Mouse (Mus musculus): ENCODE measurements at regions not wholly inside any gene's neighbourhood (a gene's known extent, or its start where the extent isn't known, plus 50 kb on each side); places are given as distances from the start of the nearest gene placed in this dataset.
"Not testable (repeated sequence)": the region's sequence is repeated elsewhere in the genome, so short reads cannot be mapped to it uniquely, and the experiment has no call there.

DNA sequence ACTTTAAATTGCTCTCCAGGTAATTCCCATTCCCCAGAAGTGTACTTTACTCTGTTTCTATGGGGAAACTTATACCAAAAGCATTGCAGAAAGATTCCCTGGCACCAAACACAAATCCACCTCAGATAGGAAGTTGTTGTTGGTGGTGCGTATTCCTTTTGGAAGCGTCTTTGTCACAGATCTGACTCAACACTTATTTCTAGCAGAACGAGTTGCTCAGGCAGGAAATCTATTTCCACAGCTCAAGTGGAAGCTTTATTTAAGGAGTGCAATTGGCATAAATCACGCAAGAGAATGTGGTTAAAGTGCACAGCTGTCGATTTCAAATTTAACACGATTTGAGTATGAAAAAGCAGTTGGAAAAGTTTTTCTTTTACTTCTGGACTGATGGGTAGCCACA is 436.9 kb upstream of the Ghitm start:
- Histone ChIP-seq H3K9ac (ENCODE audit: low read depth, low read length) (no peak overlapping the region), H3K4me3 (replicated peaks; ENCODE audit: low read depth, low read length) (no peak overlapping the region), H3K9me3 (replicated peaks; ENCODE audit: low read length) (no peaks in the 10 kb centered on the region), H3K4me2 (ENCODE audit: low read length) (no peak overlapping the region), H3K36me3 (ENCODE audit: insufficient read depth, low read length) (no peaks in the 10 kb centered on the region), H3K27me3 (ENCODE audit: insufficient read depth, low read length) (no peaks in the 10 kb centered on the region), H3K27ac (no peak overlapping the region), H3K4me1 (replicated peaks; ENCODE audit: insufficient read depth, low read length) (no peaks in the 10 kb centered on the region)
- no peak for DNase-seq (ENCODE audit: low spot score)
- no peak for ATAC-seq (replicated peaks; ENCODE audit: low FRiP score, low read depth)
- WGBS = 46% methylated on average over 6 of the region's 6 CpGs
- no peak for TF ChIP-seq CTCF (IDR thresholded peaks at IDR 0.05; ENCODE audit: low read depth)

DNA sequence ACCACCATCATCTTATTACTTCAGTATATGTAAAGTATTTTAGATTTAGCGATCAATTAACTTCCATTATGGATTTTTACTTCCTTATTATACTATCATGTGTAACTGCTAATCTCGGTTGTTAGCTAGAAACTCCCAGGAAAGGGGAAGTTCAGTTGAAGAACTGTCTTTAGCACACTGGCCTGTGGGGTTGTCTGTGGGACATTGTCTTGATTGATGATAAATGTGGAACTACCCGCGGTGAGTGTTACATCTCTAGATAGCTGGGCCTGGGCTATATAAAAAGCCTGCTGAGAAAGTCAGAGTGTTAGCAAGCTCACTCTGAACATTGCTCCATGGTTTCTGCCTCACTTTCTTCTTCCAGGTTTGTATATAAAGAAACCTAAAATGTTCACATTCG is 423.2 kb upstream of the Ghitm start:
- Histone ChIP-seq H3K4me1 (replicated peaks; ENCODE audit: insufficient read depth, low read length) (no peaks in the 10 kb centered on the region), H3K4me2 (ENCODE audit: low read length) (no peak overlapping the region), H3K27ac (no peak overlapping the region), H3K9ac (ENCODE audit: low read depth, low read length) (no peak overlapping the region), H3K36me3 (ENCODE audit: insufficient read depth, low read length) (no peaks in the 10 kb centered on the region), H3K27me3 (ENCODE audit: insufficient read depth, low read length) (no peaks in the 10 kb centered on the region), H3K4me3 (replicated peaks; ENCODE audit: low read depth, low read length) (no peak overlapping the region), H3K9me3 (replicated peaks; ENCODE audit: low read length) (no peaks in the 10 kb centered on the region)
- TF ChIP-seq CTCF (IDR thresholded peaks at IDR 0.05; ENCODE audit: low read depth) = no peak
- ATAC-seq (replicated peaks; ENCODE audit: low FRiP score, low read depth) = no peak
- 81% methylated on average over 5 of the region's 5 CpGs for WGBS
- DNase-seq (ENCODE audit: low spot score) = no peak

DNA sequence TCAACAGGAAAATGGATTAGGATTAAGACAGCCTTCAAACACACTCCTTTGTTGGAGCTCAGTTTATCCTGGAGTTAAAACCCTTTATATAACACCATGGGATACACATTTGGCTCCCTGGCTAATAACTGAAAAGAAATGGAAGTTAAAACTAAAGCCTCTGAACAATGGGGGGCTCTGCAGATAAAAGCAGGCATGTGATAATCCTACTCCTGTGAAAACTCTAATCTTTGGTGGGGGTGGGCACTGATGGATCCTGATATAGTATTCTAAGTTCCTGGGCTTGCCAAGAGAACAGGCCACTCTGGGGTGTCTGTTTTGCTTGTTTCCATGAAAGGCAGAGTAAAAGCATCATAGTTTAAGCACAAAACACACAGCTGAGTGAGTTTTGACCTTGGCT is 388.5 kb upstream of the Ghitm start:
- H3K4me1 ChIP-seq (replicated peaks; ENCODE audit: insufficient read depth, low read length) = no peaks in the 10 kb centered on the region
- H3K36me3 ChIP-seq (ENCODE audit: insufficient read depth, low read length) = no peaks in the 10 kb centered on the region
- ATAC-seq (replicated peaks; ENCODE audit: low FRiP score, low read depth) (no peak), DNase-seq (ENCODE audit: low spot score) (no peak)
- TF ChIP-seq CTCF (IDR thresholded peaks at IDR 0.05; ENCODE audit: low read depth) = no peak
- H3K9ac ChIP-seq (ENCODE audit: low read depth, low read length) = no peak overlapping the region
- H3K4me3 ChIP-seq (replicated peaks; ENCODE audit: low read depth, low read length) = no peak overlapping the region
- no peak overlapping the region for H3K27ac ChIP-seq
- H3K27me3 ChIP-seq (ENCODE audit: insufficient read depth, low read length) = no peaks in the 10 kb centered on the region
- no peak overlapping the region for H3K4me2 ChIP-seq (ENCODE audit: low read length)
- no peaks in the 10 kb centered on the region for H3K9me3 ChIP-seq (replicated peaks; ENCODE audit: low read length)

DNA sequence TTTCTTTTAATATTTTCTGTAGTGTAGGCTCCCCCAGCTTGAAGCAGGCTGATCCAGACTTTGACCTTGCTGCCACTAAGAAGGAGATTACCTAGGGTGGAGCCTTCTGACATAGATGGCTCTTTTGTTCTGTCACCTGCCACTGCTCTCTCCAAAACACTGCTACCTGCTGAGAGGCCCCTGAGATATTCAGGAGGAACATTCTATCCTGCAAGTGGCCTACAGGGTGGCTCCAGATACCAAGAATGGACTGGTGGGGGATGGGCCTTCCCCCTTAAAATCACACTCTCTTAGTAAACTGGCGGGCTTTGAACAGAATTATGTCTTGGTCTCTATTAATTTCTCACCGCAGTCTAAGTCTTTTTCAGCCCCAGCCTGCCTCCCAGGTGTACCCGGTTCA is 385.6 kb upstream of the Ghitm start:
- not testable (repeated sequence) for H3K4me2 ChIP-seq (ENCODE audit: low read length); DNase-seq (ENCODE audit: low spot score); H3K27me3 ChIP-seq (ENCODE audit: insufficient read depth, low read length); H3K9me3 ChIP-seq (replicated peaks; ENCODE audit: low read length); ATAC-seq (replicated peaks; ENCODE audit: low FRiP score, low read depth); H3K36me3 ChIP-seq (ENCODE audit: insufficient read depth, low read length); H3K4me3 ChIP-seq (replicated peaks; ENCODE audit: low read depth, low read length); H3K9ac ChIP-seq (ENCODE audit: low read depth, low read length); H3K4me1 ChIP-seq (replicated peaks; ENCODE audit: insufficient read depth, low read length); H3K27ac ChIP-seq
- 87% methylated on average over 3 of the region's 3 CpGs for WGBS

DNA sequence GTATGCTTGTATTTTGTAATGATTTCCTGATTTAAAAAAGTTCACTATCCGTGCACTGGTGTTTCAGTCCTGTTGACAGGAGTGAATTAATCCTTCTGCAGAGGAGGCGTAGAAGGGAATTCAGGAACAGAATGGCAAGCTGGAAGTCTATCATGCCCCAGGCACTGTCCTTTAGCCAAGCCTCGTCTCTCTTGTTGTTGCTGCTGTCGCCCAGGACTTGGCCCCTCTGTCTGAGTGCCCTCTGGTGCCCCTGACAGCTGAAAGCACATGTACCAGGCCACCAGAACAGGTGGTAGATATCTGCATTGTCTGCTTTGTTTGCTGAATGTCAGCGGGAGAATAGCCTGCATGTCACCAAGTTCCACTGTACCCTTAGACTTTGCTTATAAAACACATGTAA is 370.2 kb upstream of the Ghitm start:
- 52% methylated on average over 5 of the region's 5 CpGs for WGBS
- no peak for TF ChIP-seq CTCF (IDR thresholded peaks at IDR 0.05; ENCODE audit: low read depth)
- Histone ChIP-seq H3K4me2 (ENCODE audit: low read length) (no peak overlapping the region), H3K4me1 (replicated peaks; ENCODE audit: insufficient read depth, low read length) (no peaks in the 10 kb centered on the region), H3K9me3 (replicated peaks; ENCODE audit: low read length) (no peaks in the 10 kb centered on the region), H3K4me3 (replicated peaks; ENCODE audit: low read depth, low read length) (no peak overlapping the region), H3K9ac (ENCODE audit: low read depth, low read length) (no peak overlapping the region), H3K36me3 (ENCODE audit: insufficient read depth, low read length) (no peaks in the 10 kb centered on the region), H3K27me3 (ENCODE audit: insufficient read depth, low read length) (no peaks in the 10 kb centered on the region), H3K27ac (no peak overlapping the region)
- no peak for DNase-seq (ENCODE audit: low spot score)
- ATAC-seq (replicated peaks; ENCODE audit: low FRiP score, low read depth) = no peak

DNA sequence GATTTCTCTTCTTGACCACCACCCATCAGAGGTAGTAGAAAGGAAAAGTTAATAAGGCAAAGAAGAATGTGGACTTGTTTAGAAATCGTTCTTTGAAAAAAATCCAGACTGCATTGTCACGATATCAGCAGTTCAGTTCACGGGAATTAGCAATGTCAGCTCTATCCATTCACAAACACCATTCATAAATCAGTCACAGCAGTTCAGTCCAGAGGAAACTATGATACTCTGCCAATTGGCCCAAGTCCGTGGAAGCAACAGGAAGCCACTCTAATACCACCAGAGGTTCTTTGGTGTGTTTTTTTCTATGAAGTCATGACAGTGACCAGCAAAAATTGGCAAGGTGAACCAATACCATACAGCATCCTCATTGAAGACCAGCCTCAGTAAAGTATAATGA is 355.6 kb upstream of the Ghitm start:
- 54% methylated on average over 4 of the region's 4 CpGs for WGBS
- H3K4me2 ChIP-seq (ENCODE audit: low read length) = no peak overlapping the region
- no peak for TF ChIP-seq CTCF (IDR thresholded peaks at IDR 0.05; ENCODE audit: low read depth)

DNA sequence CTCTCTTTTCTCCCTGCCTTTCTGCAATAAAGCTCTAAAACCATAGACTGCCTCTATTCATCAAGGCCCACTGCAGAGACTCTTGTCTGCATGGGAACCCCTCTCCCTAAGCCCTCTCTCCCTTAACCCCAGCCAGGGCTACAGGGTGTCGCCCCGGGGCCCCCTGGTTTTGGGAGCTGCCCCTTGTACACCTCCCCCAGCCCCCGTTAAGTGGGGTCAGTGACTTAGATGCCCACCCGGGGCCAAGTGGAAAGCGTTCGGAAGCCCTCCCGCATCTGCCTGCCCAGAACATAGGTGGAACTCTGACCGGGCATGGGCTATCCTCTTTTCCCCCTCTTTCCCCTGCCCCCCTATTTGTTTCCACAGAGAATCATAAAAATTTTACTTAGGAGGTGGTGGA is 350.2 kb upstream of the Ghitm start:
- H3K4me3 ChIP-seq (replicated peaks; ENCODE audit: low read depth, low read length) = no peak overlapping the region
- ATAC-seq (replicated peaks; ENCODE audit: low FRiP score, low read depth) (no peak), DNase-seq (ENCODE audit: low spot score) (no peak)
- H3K9me3 ChIP-seq (replicated peaks; ENCODE audit: low read length) = no peaks in the 10 kb centered on the region
- TF ChIP-seq CTCF (IDR thresholded peaks at IDR 0.05; ENCODE audit: low read depth) = no peak
- H3K9ac ChIP-seq (ENCODE audit: low read depth, low read length) = no peak overlapping the region
- no peaks in the 10 kb centered on the region for H3K4me1 ChIP-seq (replicated peaks; ENCODE audit: insufficient read depth, low read length)
- 90% methylated on average over 8 of the region's 8 CpGs for WGBS
- no peak overlapping the region for H3K27ac ChIP-seq
- H3K4me2 ChIP-seq (ENCODE audit: low read length) = no peak overlapping the region
- H3K27me3 ChIP-seq (ENCODE audit: insufficient read depth, low read length) = no peaks in the 10 kb centered on the region
- no peaks in the 10 kb centered on the region for H3K36me3 ChIP-seq (ENCODE audit: insufficient read depth, low read length)

More for the DNA sequence above, 355.6 kb upstream of the Ghitm start:
- DNase-seq (ENCODE audit: low spot score) (no peak), ATAC-seq (replicated peaks; ENCODE audit: low FRiP score, low read depth) (no peak; the same call in 1 of the 2 replicates)
- no peaks in the 10 kb centered on the region for H3K27me3 ChIP-seq (ENCODE audit: insufficient read depth, low read length)
- no peak overlapping the region for H3K9ac ChIP-seq (ENCODE audit: low read depth, low read length)
- H3K4me1 ChIP-seq (replicated peaks; ENCODE audit: insufficient read depth, low read length) = no peaks in the 10 kb centered on the region
- no peak overlapping the region for H3K27ac ChIP-seq
- no peaks in the 10 kb centered on the region for H3K9me3 ChIP-seq (replicated peaks; ENCODE audit: low read length)
- no peak overlapping the region for H3K4me3 ChIP-seq (replicated peaks; ENCODE audit: low read depth, low read length)
- no peaks in the 10 kb centered on the region for H3K36me3 ChIP-seq (ENCODE audit: insufficient read depth, low read length)
